In genomic region chr13:106281181-106281580, GRCm38 (mm10) we compare ENCODE assay signal across 20 mouse cellular contexts.
DNase-seq lines count a peak whose midpoint lies in the region; ATAC-seq and TF ChIP-seq lines count a peak whose summit lies in the region.
"Had no signal": no experiment of that assay in that cellular context is flagged by ENCODE, and none has a peak within 500 bp of the region (broad histone marks: within the 10 kb centered on the region; RNA-seq: fewer than 3 reads in every experiment).

No protein-coding gene starts in this region.

- no peaks in the 10 kb centered on the region for H3K9me3 ChIP-seq in hindbrain, embryonic 12.5 days (replicated peaks)
- H3K9me3 ChIP-seq in hindbrain, embryonic 14.5 days (ENCODE audit: control insufficient read depth, low read length): no peaks in the 10 kb centered on the region
- H3K9me3 ChIP-seq in midbrain, embryonic 14.5 days (ENCODE audit: control insufficient read depth, low read length): no peaks in the 10 kb centered on the region
- no peaks in the 10 kb centered on the region for H3K9me3 ChIP-seq in midbrain, embryonic 10.5 days (replicated peaks)
- H3K9me3 ChIP-seq: G1E; limb, embryonic 10.5 days; liver, embryonic 12.5 days; neural tube, embryonic 12.5 days had no signal

- TF ChIP-seq CTCF in thymus, adult 2 months (IDR thresholded peaks at IDR 0.05; ENCODE audit: borderline replicate concordance, control insufficient read depth, extremely low read depth, insufficient read depth, low read length, poor library complexity): no peak

- no peak overlapping the region for H3K27ac ChIP-seq in hindbrain, embryonic 12.5 days
- no peak overlapping the region for H3K27ac ChIP-seq in hindbrain, embryonic 14.5 days
- H3K27ac ChIP-seq in midbrain, embryonic 14.5 days (replicated peaks; ENCODE audit: low read depth, low read length): no peak overlapping the region
- H3K27ac ChIP-seq in midbrain, embryonic 10.5 days (replicated peaks): no peak overlapping the region
- H3K27ac ChIP-seq in thymus, adult 2 months (ENCODE audit: control insufficient read depth, insufficient read depth, low read length): no peak overlapping the region
- H3K27ac ChIP-seq: limb, embryonic 10.5 days; liver, embryonic 12.5 days; neural tube, embryonic 12.5 days had no signal

- no peaks in the 10 kb centered on the region for H3K36me3 ChIP-seq in hindbrain, embryonic 12.5 days
- no peaks in the 10 kb centered on the region for H3K36me3 ChIP-seq in hindbrain, embryonic 14.5 days (replicated peaks; ENCODE audit: control insufficient read depth, insufficient read depth)
- H3K36me3 ChIP-seq in midbrain, embryonic 14.5 days (ENCODE audit: control insufficient read depth, insufficient read depth, low read length): no peaks in the 10 kb centered on the region
- H3K36me3 ChIP-seq in midbrain, embryonic 10.5 days: no peaks in the 10 kb centered on the region
- H3K36me3 ChIP-seq in thymus, adult 2 months (ENCODE audit: control insufficient read depth, insufficient read depth, low read length): no peaks in the 10 kb centered on the region
- H3K36me3 ChIP-seq: G1E; limb, embryonic 10.5 days; liver, embryonic 12.5 days; neural tube, embryonic 12.5 days had no signal

- 0 out of 2 replicates have a peak, but pooled peaks have one; percentile 46 for ATAC-seq in hindbrain, embryonic 12.5 days (ENCODE audit: low FRiP score)
- ATAC-seq in hindbrain, embryonic 14.5 days (ENCODE audit: low FRiP score): no peak
- no peak for ATAC-seq in midbrain, embryonic 14.5 days (ENCODE audit: low FRiP score, low TSS enrichment)
- ATAC-seq: CD4-positive, CD25-positive, alpha-beta regulatory T cell, adult 4 months; liver, embryonic 12.5 days had no signal

- H3K4me2 ChIP-seq in hindbrain, embryonic 12.5 days (replicated peaks): no peak overlapping the region
- no peak overlapping the region for H3K4me2 ChIP-seq in hindbrain, embryonic 14.5 days (replicated peaks)
- no peak overlapping the region for H3K4me2 ChIP-seq in midbrain, embryonic 14.5 days (ENCODE audit: low read length)
- H3K4me2 ChIP-seq: liver, embryonic 12.5 days; neural tube, embryonic 12.5 days had no signal

- 58% methylated on average over 3 of the region's 3 CpGs for WGBS in hindbrain, embryonic 12.5 days
- 36% methylated on average over 3 of the region's 3 CpGs for WGBS in hindbrain, embryonic 14.5 days
- 47% methylated on average over 3 of the region's 3 CpGs for WGBS in midbrain, embryonic 14.5 days
- WGBS in midbrain, embryonic 10.5 days: 63% methylated on average over 3 of the region's 3 CpGs
- 42% methylated on average over 3 of the region's 3 CpGs for WGBS in thymus, adult 2 months

- no peak overlapping the region for H3K9ac ChIP-seq in hindbrain, embryonic 12.5 days
- no peak overlapping the region for H3K9ac ChIP-seq in hindbrain, embryonic 14.5 days
- no peak overlapping the region for H3K9ac ChIP-seq in midbrain, embryonic 14.5 days (replicated peaks; ENCODE audit: low read length)
- H3K9ac ChIP-seq: liver, embryonic 12.5 days; neural tube, embryonic 12.5 days had no signal

- no peaks in the 10 kb centered on the region for H3K27me3 ChIP-seq in hindbrain, embryonic 12.5 days
- H3K27me3 ChIP-seq in hindbrain, embryonic 14.5 days (ENCODE audit: control insufficient read depth, insufficient read depth, low read length): no peaks in the 10 kb centered on the region
- no peaks in the 10 kb centered on the region for H3K27me3 ChIP-seq in midbrain, embryonic 14.5 days (ENCODE audit: control insufficient read depth, insufficient read depth, low read length)
- no peaks in the 10 kb centered on the region for H3K27me3 ChIP-seq in midbrain, embryonic 10.5 days (ENCODE audit: low read depth, poor library complexity, severe bottlenecking)
- H3K27me3 ChIP-seq in thymus, adult 2 months (ENCODE audit: control insufficient read depth, insufficient read depth, low read length): no peaks in the 10 kb centered on the region
- H3K27me3 ChIP-seq: liver, embryonic 12.5 days; neural tube, embryonic 12.5 days had no signal

- no peaks in the 10 kb centered on the region for H3K4me1 ChIP-seq in hindbrain, embryonic 12.5 days
- no peaks in the 10 kb centered on the region for H3K4me1 ChIP-seq in hindbrain, embryonic 14.5 days (replicated peaks; ENCODE audit: control insufficient read depth, insufficient read depth, low read length)
- H3K4me1 ChIP-seq in midbrain, embryonic 14.5 days (ENCODE audit: control insufficient read depth, insufficient read depth, low read length): no peaks in the 10 kb centered on the region
- no peaks in the 10 kb centered on the region for H3K4me1 ChIP-seq in midbrain, embryonic 10.5 days
- H3K4me1 ChIP-seq in thymus, adult 2 months (replicated peaks; ENCODE audit: control insufficient read depth, insufficient read depth, low read length): no peaks in the 10 kb centered on the region
- H3K4me1 ChIP-seq: limb, embryonic 10.5 days; liver, embryonic 12.5 days; neural tube, embryonic 12.5 days had no signal

- TF ChIP-seq POLR2A in thymus, adult 2 months (IDR thresholded peaks at IDR 0.05; ENCODE audit: control insufficient read depth, extremely low read depth, insufficient read depth, low read length, poor library complexity): no peak

- H3K4me3 ChIP-seq in hindbrain, embryonic 12.5 days: no peak overlapping the region
- no peak overlapping the region for H3K4me3 ChIP-seq in hindbrain, embryonic 14.5 days (replicated peaks; ENCODE audit: low read length)
- H3K4me3 ChIP-seq in midbrain, embryonic 14.5 days (replicated peaks; ENCODE audit: low read depth, low read length): no peak overlapping the region
- H3K4me3 ChIP-seq in midbrain, embryonic 10.5 days: no peak overlapping the region
- no peak overlapping the region for H3K4me3 ChIP-seq in thymus, adult 2 months (ENCODE audit: control insufficient read depth, insufficient read depth, low read length)
- H3K4me3 ChIP-seq: limb, embryonic 10.5 days; liver, embryonic 12.5 days; neural tube, embryonic 12.5 days had no signal

- peak; percentile 2 for DNase-seq in embryo, embryonic 11 days
- DNase-seq in embryo, embryonic 10.5 days (ENCODE audit: low spot score): no peak
- no peak for DNase-seq in hindbrain, embryonic 14.5 days (ENCODE audit: low spot score)
- DNase-seq in midbrain, embryonic 14.5 days: peak; percentile 24
- DNase-seq in midbrain, embryonic 10.5 days (ENCODE audit: low spot score): no peak
- peak; percentile 27 for DNase-seq in retina, embryonic 14.5 days (ENCODE audit: low spot score)
- DNase-seq in thymus, adult 2 months: no peak
- DNase-seq: cerebellum, postnatal 14 days; heart, postnatal 10 days; kidney, adult 18-20 months; kidney, postnatal 36 days; layer of hippocampus, postnatal 36 days; right cerebral cortex, postnatal 4 days; thymus, postnatal 36 days had no signal

Comparison
In these comparisons a context has a peak if more than half of its experiments do, and no peak if none do; other contexts are left out.
1. DNase-seq: peak in embryo, embryonic 11 days (single experiment), midbrain, embryonic 14.5 days (single experiment) and retina, embryonic 14.5 days (single experiment); none in embryo, embryonic 10.5 days (single experiment), hindbrain, embryonic 14.5 days (single experiment), midbrain, embryonic 10.5 days (single experiment) and thymus, adult 2 months (single experiment).